Mouse (Mus musculus) G1E (cell line): ENCODE data around the gene Srebf2. TPM values are rescaled to one million over a fixed set of nuclear protein-coding genes. Genes with fewer than 3 reads are reported as not detected.

Experiments
- ATAC-seq: 2 replicates; pipeline ENCODE4 v1.8.0; 2016; ENCODE audit warnings: mild to moderate bottlenecking; ENCODE audit not compliant: insufficient number of reproducible peaks, poor library complexity, low FRiP score, severe bottlenecking; ENCODE audit errors: extremely low read depth
- DNase-seq: peaks from one replicate; pipeline ENCODE4 v3.0.0; 2012; ENCODE audit warnings: low spot score
- H3K27me3 ChIP-seq: 2 replicates; pipeline ENCODE4 v1.6.1; 2012; ENCODE audit warnings: mild to moderate bottlenecking, low read length, inconsistent platforms; ENCODE audit not compliant: insufficient read depth
- H3K36me3 ChIP-seq: replicated peaks from 2 replicates; pipeline ENCODE3; 2012; ENCODE audit warnings: mild to moderate bottlenecking, inconsistent platforms
- H3K4me1 ChIP-seq: 2 replicates; pipeline ENCODE4 v1.6.1; 2012; ENCODE audit warnings: low read depth, low read length, inconsistent platforms, mixed read lengths; ENCODE audit not compliant: insufficient read depth
- H3K4me3 ChIP-seq: 2 replicates; pipeline ENCODE4 v1.5.1; 2012; ENCODE audit warnings: low read depth, mild to moderate bottlenecking, inconsistent platforms, low read length, moderate library complexity, mixed read lengths
- H3K9me3 ChIP-seq: replicated peaks from 2 replicates; pipeline ENCODE4 v1.6.1; 2012; ENCODE audit warnings: inconsistent platforms
- CTCF ChIP-seq: IDR thresholded peaks from 2 replicates; pipeline ENCODE4 v1.5.1; 2012; ENCODE audit warnings: low read depth, low read length, inconsistent platforms, mixed read lengths
- GATA1 ChIP-seq: IDR thresholded peaks from 2 replicates; pipeline ENCODE4 v1.6.1; 2012; ENCODE audit warnings: borderline replicate concordance, low read length, inconsistent platforms, mixed read lengths
- GATA2 ChIP-seq: IDR thresholded peaks from 2 replicates; pipeline ENCODE4 v1.6.1; 2012; ENCODE audit warnings: low read depth, low read length, inconsistent platforms, borderline replicate concordance
- POLR2AphosphoS5 ChIP-seq: IDR thresholded peaks from 2 replicates; pipeline ENCODE4 v1.6.1; 2012; ENCODE audit warnings: low read depth, low read length, inconsistent platforms; ENCODE audit not compliant: insufficient replicate concordance
- TAL1 ChIP-seq: conservative IDR thresholded peaks from 2 replicates; pipeline ENCODE4 v1.6.1; 2012; ENCODE audit warnings: low read depth, low read length, inconsistent platforms, mixed read lengths
- polyA plus RNA-seq: library from polyadenylated mRNA; stranded (reverse); fragments of >175 nt; gene quantifications from 2 replicates; pipeline ENCODE4 v1.2.3, GENCODE M21; 2012
- total RNA-seq, 2 experiments: library from RNA; stranded (forward) in 1 of 2; stranded (reverse) in 1 of 2; fragments of 200-1000 nt in 1 of 2; fragments of >200 nt in 1 of 2; fragmentation: Nextera tagmentation in 1 of 2; gene quantifications; 2 replicates each; pipeline ENCODE4 v1.2.3; 2014 to 2017

Gene Srebf2
- total and polyA plus RNA-seq, 3 experiments: 48.5 to 440 (median 164) TPM

- no peaks in the 10 kb centered on the region for H3K9me3 ChIP-seq
- TF ChIP-seq GATA2: no peak
- no peak for TF ChIP-seq CTCF
- TF ChIP-seq POLR2AphosphoS5: no peak
- TF ChIP-seq GATA1: no peak
- TF ChIP-seq TAL1: no peak
- no peak for DNase-seq
- peaks cover 72% of the 10 kb centered on the region for H3K36me3 ChIP-seq
- no peaks in the 10 kb centered on the region for H3K27me3 ChIP-seq
- ATAC-seq: no peak
- peak overlapping the region; percentile 17; the same call in 1 of the 2 replicates for H3K4me3 ChIP-seq
- peaks cover 84% of the 10 kb centered on the region for H3K4me1 ChIP-seq
Observed at GRCm38 (mm10) chr15:82152435-82152834, 5.5 kb downstream of the Srebf2 start.

GRCm38 (mm10) chr15:82156298-82156697, 9.3 kb downstream of the Srebf2 start:
- ATAC-seq: no peak
- no peaks in the 10 kb centered on the region for H3K27me3 ChIP-seq
- H3K36me3 ChIP-seq: peaks cover 88% of the 10 kb centered on the region
- no peak overlapping the region for H3K4me3 ChIP-seq
- peaks cover 91% of the 10 kb centered on the region for H3K4me1 ChIP-seq
- H3K9me3 ChIP-seq: no peaks in the 10 kb centered on the region
- DNase-seq: no peak
- no peak for TF ChIP-seq GATA1
- no peak for TF ChIP-seq GATA2
- TF ChIP-seq POLR2AphosphoS5: no peak
- no peak for TF ChIP-seq CTCF
- TF ChIP-seq TAL1: no peak

GRCm38 (mm10) chr15:82156902-82157301, 9.9 kb downstream of the Srebf2 start:
- H3K9me3 ChIP-seq: no peaks in the 10 kb centered on the region
- peaks cover 88% of the 10 kb centered on the region for H3K36me3 ChIP-seq
- TF ChIP-seq GATA2: no peak
- no peak for TF ChIP-seq POLR2AphosphoS5
- no peak for TF ChIP-seq GATA1
- no peak for TF ChIP-seq TAL1
- TF ChIP-seq CTCF: no peak
- ATAC-seq (no peak), DNase-seq (no peak)
- H3K4me3 ChIP-seq: no peak overlapping the region
- peaks cover 91% of the 10 kb centered on the region for H3K4me1 ChIP-seq
- no peaks in the 10 kb centered on the region for H3K27me3 ChIP-seq

GRCm38 (mm10) chr15:82158243-82159035, 11.5 kb downstream of the Srebf2 start:
- no peak for ATAC-seq
- TF ChIP-seq CTCF (no peak), TAL1 (no peak), POLR2AphosphoS5 (no peak), GATA2 (no peak), GATA1 (no peak)
- peaks cover 82% of the 10 kb centered on the region for H3K36me3 ChIP-seq
- H3K27me3 ChIP-seq: no peaks in the 10 kb centered on the region
- no peak for DNase-seq
- H3K4me3 ChIP-seq: no peak overlapping the region
- no peaks in the 10 kb centered on the region for H3K9me3 ChIP-seq
- peaks cover 90% of the 10 kb centered on the region for H3K4me1 ChIP-seq

- H3K27me3 ChIP-seq: no peaks in the 10 kb centered on the region
- H3K9me3 ChIP-seq: no peaks in the 10 kb centered on the region
- H3K36me3 ChIP-seq: peaks cover 74% of the 10 kb centered on the region
- no peak overlapping the region for H3K4me3 ChIP-seq
- DNase-seq (no peak), ATAC-seq (no peak)
- TF ChIP-seq GATA2 (no peak), CTCF (no peak), POLR2AphosphoS5 (no peak), TAL1 (no peak), GATA1 (no peak)
- peaks cover 91% of the 10 kb centered on the region for H3K4me1 ChIP-seq
Observed at GRCm38 (mm10) chr15:82159471-82159870, 12.5 kb downstream of the Srebf2 start.

GRCm38 (mm10) chr15:82160731-82161640, 14.0 kb downstream of the Srebf2 start:
- Histone ChIP-seq H3K27me3 (no peaks in the 10 kb centered on the region), H3K4me3 (no peak overlapping the region), H3K36me3 (peaks cover 62% of the 10 kb centered on the region), H3K4me1 (peaks cover 92% of the 10 kb centered on the region), H3K9me3 (no peaks in the 10 kb centered on the region)
- ATAC-seq: no peak
- no peak for DNase-seq
- TF ChIP-seq POLR2AphosphoS5: no peak
- TF ChIP-seq GATA1: no peak
- TF ChIP-seq GATA2: no peak
- no peak for TF ChIP-seq TAL1
